Mouse (Mus musculus) olfactory bulb, adult 2 months (tissue): ENCODE results near the gene Tas1r1.

Experiments
- CTCF ChIP-seq: fragments of 200-500 bp; IDR thresholded peaks from 2 replicates; pipeline ENCODE4 v1.5.1; 2012; ENCODE audit warnings: low read depth, mild to moderate bottlenecking, low read length, moderate library complexity; ENCODE audit not compliant: insufficient read depth
- POLR2A ChIP-seq: fragments of 200-500 bp; IDR thresholded peaks from 2 replicates; pipeline ENCODE4 v1.6.1; 2012; ENCODE audit warnings: mild to moderate bottlenecking, low read depth, low read length, moderate library complexity; ENCODE audit not compliant: insufficient read depth

DNA sequence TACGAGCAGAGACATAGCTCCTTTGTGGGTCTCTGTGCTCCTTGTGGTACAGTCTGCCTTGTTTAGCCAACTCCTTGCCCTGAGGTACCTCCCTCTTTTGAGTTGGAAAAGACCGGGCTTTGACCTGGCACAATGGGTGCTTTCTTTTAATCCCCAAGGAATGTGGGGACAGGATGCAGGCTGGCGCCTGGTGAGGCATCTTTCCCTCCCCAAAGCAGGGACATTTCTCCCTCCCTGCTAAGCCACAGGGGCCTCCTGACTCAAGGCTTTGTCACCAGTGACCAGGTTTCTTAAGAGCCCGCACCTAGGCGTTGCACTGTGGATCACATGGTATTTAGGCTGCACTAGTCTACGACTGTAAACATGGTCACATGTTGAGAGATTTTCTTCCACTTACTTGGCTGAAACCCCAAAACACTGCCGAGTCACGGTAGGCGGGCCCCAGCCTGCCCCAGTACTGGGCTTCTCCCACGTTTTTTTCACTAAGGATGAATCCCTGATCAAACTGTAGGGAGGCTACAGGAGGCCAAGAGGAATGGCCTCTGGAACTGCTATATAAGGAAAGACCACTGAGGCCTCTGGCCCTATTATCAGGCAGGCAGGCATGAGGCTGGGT is 28.2 kb downstream of the Tas1r1 start:
- TF ChIP-seq POLR2A (no peak), CTCF (no peak)
